Mouse (Mus musculus): ENCODE data around the gene Hmg20b. TPM values are rescaled to one million over a fixed set of nuclear protein-coding genes. Genes with fewer than 3 reads are reported as not detected.

The Hmg20b gene
- 94.3 and 101 TPM in 2 replicates for polyA plus RNA-seq (2015; fragmentation: Nextera tagmentation; extraction: Ambion mirVana)

- Histone ChIP-seq H3K27ac (ENCODE audit: low read length) (peak within 1 kb of the TSS; percentile 76), H3K4me3 (ENCODE audit: low read depth, low read length) (peak within 1 kb of the TSS; percentile 68), H3K9me3 (ENCODE audit: low read length) (no peaks in the 10 kb centered on the region), H3K9ac (replicated peaks; ENCODE audit: low read depth) (peak within 1 kb of the TSS; percentile 68), H3K36me3 (ENCODE audit: insufficient read depth, low read length) (no peaks in the 10 kb centered on the region), H3K4me2 (replicated peaks; ENCODE audit: low read depth, low read length) (peak within 1 kb of the TSS; percentile 94), H3K27me3 (replicated peaks; ENCODE audit: insufficient read depth, low read length) (no peaks in the 10 kb centered on the region), H3K4me1 (ENCODE audit: insufficient read depth, low read depth, low read length) (0 out of 2 replicates have a peak, but pooled peaks cover 2% of the 10 kb centered on the region)
- peak; percentile 96 for ATAC-seq
- no peak for TF ChIP-seq EP300 (IDR thresholded peaks at IDR 0.05)
- peak; percentile 90 for TF ChIP-seq CTCF (IDR thresholded peaks at IDR 0.05)
- 3% methylated on average over 53 of the region's 54 CpGs for WGBS
- DNase-seq (ENCODE audit: low spot score), result peak; percentile 100
These were observed at the start of gene Hmg20b for GRCm38 (mm10) chr10:81350351-81351063. Gene Hmg20b, minus strand, starts transcription at chr10:81350480.

- H3K9ac ChIP-seq (replicated peaks; ENCODE audit: low read depth), result no peak overlapping the region
- no peaks in the 10 kb centered on the region for H3K9me3 ChIP-seq (ENCODE audit: low read length)
- no peak for TF ChIP-seq CTCF (IDR thresholded peaks at IDR 0.05)
- no peak for TF ChIP-seq EP300 (IDR thresholded peaks at IDR 0.05)
- no peak overlapping the region for H3K4me2 ChIP-seq (replicated peaks; ENCODE audit: low read depth, low read length)
- H3K4me1 ChIP-seq (ENCODE audit: insufficient read depth, low read depth, low read length), result peaks cover 15% of the 10 kb centered on the region
- H3K4me3 ChIP-seq (ENCODE audit: low read depth, low read length), result no peak overlapping the region
- 85% methylated on average over 16 of the region's 18 CpGs for WGBS
- H3K27ac ChIP-seq (ENCODE audit: low read length), result no peak overlapping the region
- DNase-seq (ENCODE audit: low spot score), result no peak
- H3K36me3 ChIP-seq (ENCODE audit: insufficient read depth, low read length), result peaks cover 33% of the 10 kb centered on the region
- ATAC-seq, result no peak
- no peaks in the 10 kb centered on the region for H3K27me3 ChIP-seq (replicated peaks; ENCODE audit: insufficient read depth, low read length)
These were observed 49.6 kb upstream of the Hmg20b start for GRCm38 (mm10) chr10:81399798-81400308.

GRCm38 (mm10) chr10:81399296-81399695 lies 49.0 kb upstream of the Hmg20b start:
- Histone ChIP-seq H3K4me3 (ENCODE audit: low read depth, low read length) (no peak overlapping the region), H3K36me3 (ENCODE audit: insufficient read depth, low read length) (peaks cover 28% of the 10 kb centered on the region), H3K4me1 (ENCODE audit: insufficient read depth, low read depth, low read length) (peaks cover 15% of the 10 kb centered on the region), H3K27me3 (replicated peaks; ENCODE audit: insufficient read depth, low read length) (no peaks in the 10 kb centered on the region), H3K27ac (ENCODE audit: low read length) (no peak overlapping the region), H3K4me2 (replicated peaks; ENCODE audit: low read depth, low read length) (no peak overlapping the region), H3K9me3 (ENCODE audit: low read length) (no peaks in the 10 kb centered on the region), H3K9ac (replicated peaks; ENCODE audit: low read depth) (no peak overlapping the region)
- ATAC-seq, result no peak
- DNase-seq (ENCODE audit: low spot score), result no peak
- 82% methylated on average over 5 of the region's 5 CpGs for WGBS
- TF ChIP-seq CTCF (IDR thresholded peaks at IDR 0.05), result no peak
- no peak for TF ChIP-seq EP300 (IDR thresholded peaks at IDR 0.05)

- TF ChIP-seq CTCF (IDR thresholded peaks at IDR 0.05) (no peak), EP300 (IDR thresholded peaks at IDR 0.05) (no peak)
- ATAC-seq, result no peak
These were observed 46.5 kb upstream of the Hmg20b start for GRCm38 (mm10) chr10:81396749-81397148.

GRCm38 (mm10) chr10:81395865-81396264 lies 45.6 kb upstream of the Hmg20b start:
- H3K9me3 ChIP-seq (ENCODE audit: low read length), result no peaks in the 10 kb centered on the region
- no peak overlapping the region for H3K9ac ChIP-seq (replicated peaks; ENCODE audit: low read depth)
- WGBS, result 87% methylated on average over 4 of the region's 4 CpGs
- H3K27me3 ChIP-seq (replicated peaks; ENCODE audit: insufficient read depth, low read length), result no peaks in the 10 kb centered on the region
- H3K36me3 ChIP-seq (ENCODE audit: insufficient read depth, low read length), result peaks cover 22% of the 10 kb centered on the region; the same call in 1 of the 2 replicates
- DNase-seq (ENCODE audit: low spot score) (no peak), ATAC-seq (no peak)
- H3K4me3 ChIP-seq (ENCODE audit: low read depth, low read length), result no peak overlapping the region
- H3K27ac ChIP-seq (ENCODE audit: low read length), result no peak overlapping the region
- no peak overlapping the region for H3K4me2 ChIP-seq (replicated peaks; ENCODE audit: low read depth, low read length)
- peaks cover 5% of the 10 kb centered on the region for H3K4me1 ChIP-seq (ENCODE audit: insufficient read depth, low read depth, low read length)
- no peak for TF ChIP-seq CTCF (IDR thresholded peaks at IDR 0.05)
- TF ChIP-seq EP300 (IDR thresholded peaks at IDR 0.05), result no peak

More at GRCm38 (mm10) chr10:81396749-81397148, 46.5 kb upstream of the Hmg20b start:
- WGBS, result 82% methylated on average over 5 of the region's 5 CpGs
- Histone ChIP-seq H3K9me3 (ENCODE audit: low read length) (no peaks in the 10 kb centered on the region), H3K27ac (ENCODE audit: low read length) (no peak overlapping the region), H3K4me3 (ENCODE audit: low read depth, low read length) (no peak overlapping the region), H3K4me1 (ENCODE audit: insufficient read depth, low read depth, low read length) (peaks cover 12% of the 10 kb centered on the region), H3K9ac (replicated peaks; ENCODE audit: low read depth) (no peak overlapping the region), H3K36me3 (ENCODE audit: insufficient read depth, low read length) (peaks cover 22% of the 10 kb centered on the region; the same call in 1 of the 2 replicates), H3K4me2 (replicated peaks; ENCODE audit: low read depth, low read length) (no peak overlapping the region), H3K27me3 (replicated peaks; ENCODE audit: insufficient read depth, low read length) (no peaks in the 10 kb centered on the region)
- peak; percentile 4 for DNase-seq (ENCODE audit: low spot score)

- Histone ChIP-seq H3K9me3 (ENCODE audit: low read length) (no peaks in the 10 kb centered on the region), H3K27ac (ENCODE audit: low read length) (no peak overlapping the region), H3K4me2 (replicated peaks; ENCODE audit: low read depth, low read length) (no peak overlapping the region), H3K4me3 (ENCODE audit: low read depth, low read length) (no peak overlapping the region), H3K4me1 (ENCODE audit: insufficient read depth, low read depth, low read length) (peaks cover 5% of the 10 kb centered on the region), H3K9ac (replicated peaks; ENCODE audit: low read depth) (no peak overlapping the region), H3K27me3 (replicated peaks; ENCODE audit: insufficient read depth, low read length) (no peaks in the 10 kb centered on the region), H3K36me3 (ENCODE audit: insufficient read depth, low read length) (peaks cover 18% of the 10 kb centered on the region; the same call in 1 of the 2 replicates)
- 13% methylated on average over 5 of the region's 5 CpGs for WGBS
- ATAC-seq (peak; percentile 25), DNase-seq (ENCODE audit: low spot score) (peak; percentile 63)
- TF ChIP-seq EP300 (IDR thresholded peaks at IDR 0.05) (no peak), CTCF (IDR thresholded peaks at IDR 0.05) (peak; percentile 96)
These were observed 44.8 kb upstream of the Hmg20b start for GRCm38 (mm10) chr10:81395127-81395526.

Data from lung, postnatal 0 days (tissue).